Mouse (Mus musculus) intestine, embryonic 16.5 days (tissue): ENCODE results near the gene Baat. TPM values are rescaled to one million over a fixed set of nuclear protein-coding genes. Genes with fewer than 3 reads are reported as not detected.
"Not testable (repeated sequence)": the region's sequence is repeated elsewhere in the genome, so short reads cannot be mapped to it uniquely, and the experiment has no call there.

Source experiments
- ATAC-seq: fragments of 200-750 bp; cut with Nextera tagmentation; 2 replicates; pipeline ENCODE4 v1.8.0; 2017; ENCODE audit warnings: moderate TSS enrichment, moderate library complexity
- H3K27ac ChIP-seq: fragments of 300-500 bp; sonication (generic); 2 replicates; pipeline ENCODE4 v1.5.1; 2014; ENCODE audit warnings: mild to moderate bottlenecking, low read length
- H3K27me3 ChIP-seq: fragments of 300-500 bp; sonication (generic); replicated peaks from 2 replicates; pipeline ENCODE4 v1.6.1; 2014; ENCODE audit warnings: low read length, control low read depth, mixed read lengths; ENCODE audit not compliant: control insufficient read depth, insufficient read depth
- H3K36me3 ChIP-seq: fragments of 300-500 bp; sonication (generic); 2 replicates; pipeline ENCODE4 v1.6.1; 2014; ENCODE audit warnings: low read length, control low read depth; ENCODE audit not compliant: control insufficient read depth, insufficient read depth
- H3K4me1 ChIP-seq: fragments of 300-500 bp; sonication (generic); 2 replicates; pipeline ENCODE4 v1.6.1; 2014; ENCODE audit warnings: low read length, control low read depth, mixed read lengths; ENCODE audit not compliant: control insufficient read depth, insufficient read depth
- H3K4me2 ChIP-seq: fragments of 300-500 bp; sonication (generic); 2 replicates; pipeline ENCODE4 v1.6.1; 2014; ENCODE audit warnings: low read depth, low read length, control low read depth
- H3K4me3 ChIP-seq: fragments of 300-500 bp; sonication (generic); 2 replicates; pipeline ENCODE4 v1.5.1; 2014; ENCODE audit warnings: mild to moderate bottlenecking, low read length
- H3K9ac ChIP-seq: fragments of 300-500 bp; sonication (generic); 2 replicates; pipeline ENCODE4 v1.6.1; 2014; ENCODE audit warnings: low read depth, low read length
- H3K9me3 ChIP-seq: fragments of 300-500 bp; sonication (generic); 2 replicates; pipeline ENCODE4 v1.6.1; 2016; ENCODE audit warnings: low read length, control low read depth; ENCODE audit not compliant: control insufficient read depth
- WGBS: fragments of 180-500 bp; shearing (Covaris S2); extraction: QIAGEN DNeasy Blood & Tissue Kit; methylation state at CpG from one replicate; pipeline ENCODE4 v1.1.7; 2014; 5-methylcytosine and 5-hydroxymethylcytosine counted together
- polyA plus RNA-seq: library from polyadenylated mRNA; unstranded; fragments of >200 nt; fragmentation: Nextera tagmentation; extraction: Ambion mirVana; gene quantifications from 2 replicates; pipeline ENCODE4 v1.2.1, GENCODE M21; 2015

Baat gene
- polyA plus RNA-seq, 1 experiment from 2014 or later, result 0.20 TPM

GRCm38 (mm10) chr4:49509183-49509582, 2.8 kb upstream of the Baat start:
- no peak overlapping the region for H3K27ac ChIP-seq
- H3K9me3 ChIP-seq, result no peaks in the 10 kb centered on the region
- H3K36me3 ChIP-seq, result peaks cover 3% of the 10 kb centered on the region; the same call in 1 of the 2 replicates
- 78% methylated on average over 2 of the region's 2 CpGs for WGBS
- no peak overlapping the region for H3K4me3 ChIP-seq
- H3K9ac ChIP-seq, result no peak overlapping the region
- H3K27me3 ChIP-seq, result no peaks in the 10 kb centered on the region
- ATAC-seq, result no peak
- no peak overlapping the region for H3K4me2 ChIP-seq
- peaks cover 6% of the 10 kb centered on the region; the same call in 1 of the 2 replicates for H3K4me1 ChIP-seq

GRCm38 (mm10) chr4:49503563-49503962, 2.8 kb downstream of the Baat start:
- no peaks in the 10 kb centered on the region for H3K9me3 ChIP-seq
- no peak overlapping the region for H3K27ac ChIP-seq

GRCm38 (mm10) chr4:49485934-49486650, 20.3 kb downstream of the Baat start:
- H3K36me3 ChIP-seq, H3K4me1 ChIP-seq, H3K4me3 ChIP-seq, H3K27me3 ChIP-seq, H3K4me2 ChIP-seq, H3K9me3 ChIP-seq, H3K9ac ChIP-seq: not testable (repeated sequence)
- peak; percentile 73 for ATAC-seq
- 63% methylated on average over 3 of the region's 3 CpGs for WGBS
- H3K27ac ChIP-seq, result peak overlapping the region; percentile 54

More at GRCm38 (mm10) chr4:49503563-49503962, 2.8 kb downstream of the Baat start:
- no peak overlapping the region for H3K9ac ChIP-seq
- no peak overlapping the region for H3K4me2 ChIP-seq
- WGBS, result 76% methylated on average over 1 of the region's 1 CpGs
- no peak for ATAC-seq
- H3K4me1 ChIP-seq, result peaks cover 6% of the 10 kb centered on the region; the same call in 1 of the 2 replicates
- H3K36me3 ChIP-seq, result no peaks in the 10 kb centered on the region
- no peaks in the 10 kb centered on the region for H3K27me3 ChIP-seq
- no peak overlapping the region for H3K4me3 ChIP-seq

- Histone ChIP-seq H3K27me3 (no peaks in the 10 kb centered on the region), H3K9me3 (no peaks in the 10 kb centered on the region), H3K4me3 (no peak overlapping the region), H3K4me2 (no peak overlapping the region; the same call in 1 of the 2 replicates), H3K27ac (peak overlapping the region; percentile 57; the same call in 1 of the 2 replicates), H3K4me1 (no peaks in the 10 kb centered on the region), H3K9ac (no peak overlapping the region), H3K36me3 (no peaks in the 10 kb centered on the region)
- peak; percentile 89 for ATAC-seq
These were observed 20.9 kb downstream of the Baat start for GRCm38 (mm10) chr4:49485442-49485841.

- no peaks in the 10 kb centered on the region for H3K9me3 ChIP-seq
- H3K4me3 ChIP-seq, result peak overlapping the region; percentile 35
- no peaks in the 10 kb centered on the region for H3K36me3 ChIP-seq
- H3K4me2 ChIP-seq, result peak overlapping the region; percentile 44; the same call in 1 of the 2 replicates
- H3K4me1 ChIP-seq, result no peaks in the 10 kb centered on the region
- no peak overlapping the region for H3K9ac ChIP-seq
- 31% methylated on average over 3 of the region's 3 CpGs for WGBS
- peak; percentile 90 for ATAC-seq
- peak overlapping the region; percentile 84 for H3K27ac ChIP-seq
- no peaks in the 10 kb centered on the region for H3K27me3 ChIP-seq
These were observed 25.5 kb downstream of the Baat start for GRCm38 (mm10) chr4:49480896-49481295.

- no peaks in the 10 kb centered on the region for H3K9me3 ChIP-seq
- H3K27ac ChIP-seq, result peak overlapping the region; percentile 84
- H3K4me1 ChIP-seq, result no peaks in the 10 kb centered on the region
- 9% methylated on average over 21 of the region's 21 CpGs for WGBS
- peak overlapping the region; percentile 47 for H3K9ac ChIP-seq
- peak overlapping the region; percentile 35 for H3K4me3 ChIP-seq
- peak; percentile 92 for ATAC-seq
- peak overlapping the region; percentile 44 for H3K4me2 ChIP-seq
- no peaks in the 10 kb centered on the region for H3K27me3 ChIP-seq
- H3K36me3 ChIP-seq, result no peaks in the 10 kb centered on the region
These were observed 26.1 kb downstream of the Baat start for GRCm38 (mm10) chr4:49480104-49480760.

- H3K4me3 ChIP-seq, result peak overlapping the region; percentile 21; the same call in 1 of the 2 replicates
- H3K4me2 ChIP-seq, result peak overlapping the region; percentile 30; the same call in 1 of the 2 replicates
- H3K36me3 ChIP-seq, H3K9ac ChIP-seq, H3K27me3 ChIP-seq, H3K4me1 ChIP-seq, ATAC-seq, H3K9me3 ChIP-seq, H3K27ac ChIP-seq: not testable (repeated sequence)
- 24% methylated on average over 2 of the region's 2 CpGs for WGBS
These were observed 27.3 kb downstream of the Baat start for GRCm38 (mm10) chr4:49479035-49479434.

GRCm38 (mm10) chr4:49478118-49478877, 28.1 kb downstream of the Baat start:
- Histone ChIP-seq H3K27ac (no peak overlapping the region), H3K9me3 (no peaks in the 10 kb centered on the region), H3K36me3 (no peaks in the 10 kb centered on the region), H3K9ac (peak overlapping the region; percentile 12; the same call in 1 of the 2 replicates), H3K4me3 (peak overlapping the region; percentile 26), H3K4me2 (peak overlapping the region; percentile 40), H3K4me1 (no peaks in the 10 kb centered on the region), H3K27me3 (no peaks in the 10 kb centered on the region)
- WGBS, result 18% methylated on average over 19 of the region's 19 CpGs
- no peak for ATAC-seq

GRCm38 (mm10) chr4:49474583-49474982, 31.8 kb downstream of the Baat start:
- Histone ChIP-seq H3K27me3 (no peaks in the 10 kb centered on the region), H3K4me1 (no peaks in the 10 kb centered on the region)

More at GRCm38 (mm10) chr4:49474583-49474982, 31.8 kb downstream of the Baat start:
- Histone ChIP-seq H3K27ac (0 out of 2 replicates have a peak overlapping the region, but pooled peaks have one; percentile 45), H3K4me2 (no peak overlapping the region), H3K9ac (no peak overlapping the region), H3K36me3 (no peaks in the 10 kb centered on the region), H3K4me3 (no peak overlapping the region), H3K9me3 (no peaks in the 10 kb centered on the region)
- peak; percentile 62 for ATAC-seq
